Mouse (Mus musculus): ENCODE data around the gene Mta1. TPM values are rescaled to one million over a fixed set of nuclear protein-coding genes. Genes with fewer than 3 reads are reported as not detected.
A peak's percentile ranks its signal among the peaks of the same experiment; 100 is the strongest.

Gene Mta1
- polyA plus RNA-seq, 1 experiment: 90.8 TPM

DNA sequence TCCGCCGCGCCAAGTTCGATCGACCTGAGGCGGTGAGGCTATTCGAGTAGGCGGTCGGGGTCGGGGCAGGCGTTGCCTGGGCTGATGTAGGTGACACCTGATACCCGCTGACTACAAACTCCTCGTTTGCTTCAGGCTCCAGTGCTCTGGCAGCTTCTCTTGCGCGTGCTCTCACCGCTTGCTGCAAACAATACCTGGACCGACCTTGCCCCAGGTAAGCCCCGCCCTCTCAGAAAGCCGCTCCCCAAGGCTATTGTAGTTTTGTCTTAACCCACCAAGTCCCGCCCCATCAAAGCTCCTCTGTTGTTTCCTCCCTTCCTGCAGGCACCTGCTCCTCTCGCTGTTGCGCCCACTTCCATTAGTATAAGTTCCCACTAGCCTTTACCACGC, 58.5 kb downstream of the Mta1 start:
- H3K36me3 ChIP-seq (ENCODE audit: control insufficient read depth, insufficient read depth): peaks cover 15% of the 10 kb centered on the region
- H3K79me2 ChIP-seq (ENCODE audit: control insufficient read depth, insufficient read depth): peaks cover 41% of the 10 kb centered on the region
- H3K4me3 ChIP-seq (ENCODE audit: insufficient read depth, poor library complexity, severe bottlenecking): peak overlapping the region; percentile 72
- H3ac ChIP-seq (ENCODE audit: control insufficient read depth, insufficient read length, low read depth): peak overlapping the region; percentile 85
- peaks cover 11% of the 10 kb centered on the region for H3K79me3 ChIP-seq (ENCODE audit: low read depth)
- no peak for TF ChIP-seq CEBPB (IDR thresholded peaks at IDR 0.05; ENCODE audit: low read depth)
- TF ChIP-seq MYOG (IDR thresholded peaks at IDR 0.05; ENCODE audit: control insufficient read depth, extremely low read depth, insufficient read length): no peak
- TF ChIP-seq FOSL1 (IDR thresholded peaks at IDR 0.05; ENCODE audit: insufficient read depth, low read length, poor library complexity, severe bottlenecking): no peak
- TF ChIP-seq MAX (IDR thresholded peaks at IDR 0.05): no peak
- no peak for TF ChIP-seq MYOD1 (IDR thresholded peaks at IDR 0.05; ENCODE audit: control insufficient read depth, insufficient read length, low read depth)
- TF ChIP-seq USF1 (IDR thresholded peaks at IDR 0.05; ENCODE audit: low read depth): no peak
- no peak for TF ChIP-seq CTCF (IDR thresholded peaks at IDR 0.05; ENCODE audit: control insufficient read depth, insufficient read depth, insufficient read length)
- H3K27me3 ChIP-seq (ENCODE audit: control insufficient read depth, insufficient read depth, insufficient read length): no peaks in the 10 kb centered on the region

DNA sequence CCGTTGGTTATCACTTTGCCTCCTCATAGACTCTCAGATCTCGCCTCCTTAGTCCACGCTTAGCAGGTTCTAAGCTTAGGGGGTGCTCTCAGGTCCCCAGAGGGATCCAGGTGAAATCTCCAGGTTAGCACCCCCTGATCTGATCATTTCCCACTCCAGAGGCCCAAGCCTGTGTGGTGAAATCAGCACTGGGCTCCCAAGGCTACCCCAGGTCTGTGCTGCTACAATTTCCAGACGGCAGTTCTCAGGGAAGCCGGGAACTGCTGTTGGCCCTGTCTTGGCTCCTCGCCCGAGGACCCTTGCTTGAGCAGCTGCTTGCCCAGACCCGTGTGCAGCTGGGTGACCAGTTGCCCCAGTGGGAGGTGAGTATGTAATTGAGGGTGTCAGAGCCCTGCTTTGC, 58.9 kb downstream of the Mta1 start:
- peak overlapping the region; percentile 85 for H3ac ChIP-seq (ENCODE audit: control insufficient read depth, insufficient read length, low read depth)
- peaks cover 15% of the 10 kb centered on the region for H3K36me3 ChIP-seq (ENCODE audit: control insufficient read depth, insufficient read depth)
- H3K27me3 ChIP-seq (ENCODE audit: control insufficient read depth, insufficient read depth, insufficient read length): no peaks in the 10 kb centered on the region
- peaks cover 10% of the 10 kb centered on the region for H3K79me3 ChIP-seq (ENCODE audit: low read depth)
- H3K79me2 ChIP-seq (ENCODE audit: control insufficient read depth, insufficient read depth): peaks cover 37% of the 10 kb centered on the region
- TF ChIP-seq MYOG (IDR thresholded peaks at IDR 0.05; ENCODE audit: control insufficient read depth, extremely low read depth, insufficient read length) (no peak), FOSL1 (IDR thresholded peaks at IDR 0.05; ENCODE audit: insufficient read depth, low read length, poor library complexity, severe bottlenecking) (no peak), CEBPB (IDR thresholded peaks at IDR 0.05; ENCODE audit: low read depth) (no peak), MYOD1 (IDR thresholded peaks at IDR 0.05; ENCODE audit: control insufficient read depth, insufficient read length, low read depth) (no peak), USF1 (IDR thresholded peaks at IDR 0.05; ENCODE audit: low read depth) (no peak), CTCF (IDR thresholded peaks at IDR 0.05; ENCODE audit: control insufficient read depth, insufficient read depth, insufficient read length) (no peak), MAX (IDR thresholded peaks at IDR 0.05) (no peak)
- H3K4me3 ChIP-seq (ENCODE audit: insufficient read depth, poor library complexity, severe bottlenecking): peak overlapping the region; percentile 72

DNA sequence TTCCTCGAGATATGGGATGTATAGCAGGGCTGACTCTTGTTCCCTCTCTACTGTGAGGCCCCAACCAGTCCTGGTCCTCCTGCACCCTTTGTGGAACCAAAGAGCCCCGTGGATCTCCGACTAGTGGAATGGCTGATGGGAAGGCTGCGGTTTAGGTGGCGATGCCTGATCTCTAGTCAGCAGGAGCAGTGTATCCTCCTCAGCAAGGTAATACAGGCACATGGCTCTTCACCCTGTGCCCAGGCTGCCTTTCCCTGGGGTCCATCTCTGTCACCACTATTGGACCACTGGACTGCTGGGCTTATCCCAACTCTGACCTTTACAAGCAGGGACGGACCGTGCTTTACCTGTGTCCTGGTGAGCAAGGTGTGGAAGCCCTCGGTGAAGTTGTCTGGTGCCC, 59.4 kb downstream of the Mta1 start:
- H3ac ChIP-seq (ENCODE audit: control insufficient read depth, insufficient read length, low read depth): no peak overlapping the region
- TF ChIP-seq USF1 (IDR thresholded peaks at IDR 0.05; ENCODE audit: low read depth): no peak
- no peak for TF ChIP-seq MYOD1 (IDR thresholded peaks at IDR 0.05; ENCODE audit: control insufficient read depth, insufficient read length, low read depth)
- no peak for TF ChIP-seq MYOG (IDR thresholded peaks at IDR 0.05; ENCODE audit: control insufficient read depth, extremely low read depth, insufficient read length)
- TF ChIP-seq CEBPB (IDR thresholded peaks at IDR 0.05; ENCODE audit: low read depth): no peak
- TF ChIP-seq FOSL1 (IDR thresholded peaks at IDR 0.05; ENCODE audit: insufficient read depth, low read length, poor library complexity, severe bottlenecking): no peak
- TF ChIP-seq MAX (IDR thresholded peaks at IDR 0.05): no peak
- TF ChIP-seq CTCF (IDR thresholded peaks at IDR 0.05; ENCODE audit: control insufficient read depth, insufficient read depth, insufficient read length): no peak
- H3K79me2 ChIP-seq (ENCODE audit: control insufficient read depth, insufficient read depth): peaks cover 31% of the 10 kb centered on the region
- no peaks in the 10 kb centered on the region for H3K27me3 ChIP-seq (ENCODE audit: control insufficient read depth, insufficient read depth, insufficient read length)
- H3K79me3 ChIP-seq (ENCODE audit: low read depth): peaks cover 8% of the 10 kb centered on the region
- H3K36me3 ChIP-seq (ENCODE audit: control insufficient read depth, insufficient read depth): peaks cover 15% of the 10 kb centered on the region
- no peak overlapping the region for H3K4me3 ChIP-seq (ENCODE audit: insufficient read depth, poor library complexity, severe bottlenecking)

DNA sequence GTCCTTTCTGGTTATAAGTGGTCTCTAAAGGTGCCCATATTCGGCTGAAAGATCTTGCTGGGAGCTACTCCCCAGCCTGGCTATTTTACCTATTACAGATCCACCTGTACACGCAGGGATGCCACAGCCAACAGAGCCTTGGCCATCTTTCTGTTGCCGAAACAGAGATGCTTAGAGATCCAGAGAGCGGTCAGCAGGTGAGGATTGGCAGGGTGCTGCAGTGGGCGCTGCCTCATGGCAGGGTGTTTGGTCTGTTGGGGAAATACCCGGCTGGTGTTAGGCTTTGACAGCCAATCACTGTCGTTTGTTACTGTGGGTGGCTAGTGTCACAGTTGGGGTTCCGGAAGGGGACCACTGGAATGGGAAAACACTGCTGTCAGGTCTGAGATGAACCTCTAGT, 59.9 kb downstream of the Mta1 start:
- no peak for TF ChIP-seq MYOD1 (IDR thresholded peaks at IDR 0.05; ENCODE audit: control insufficient read depth, insufficient read length, low read depth)
- no peak for TF ChIP-seq FOSL1 (IDR thresholded peaks at IDR 0.05; ENCODE audit: insufficient read depth, low read length, poor library complexity, severe bottlenecking)
- no peak for TF ChIP-seq CTCF (IDR thresholded peaks at IDR 0.05; ENCODE audit: control insufficient read depth, insufficient read depth, insufficient read length)
- no peak for TF ChIP-seq USF1 (IDR thresholded peaks at IDR 0.05; ENCODE audit: low read depth)
- TF ChIP-seq MYOG (IDR thresholded peaks at IDR 0.05; ENCODE audit: control insufficient read depth, extremely low read depth, insufficient read length): no peak
- no peak for TF ChIP-seq MAX (IDR thresholded peaks at IDR 0.05)
- TF ChIP-seq CEBPB (IDR thresholded peaks at IDR 0.05; ENCODE audit: low read depth): no peak
- no peak overlapping the region for H3ac ChIP-seq (ENCODE audit: control insufficient read depth, insufficient read length, low read depth)
- peaks cover 17% of the 10 kb centered on the region for H3K36me3 ChIP-seq (ENCODE audit: control insufficient read depth, insufficient read depth)
- no peaks in the 10 kb centered on the region for H3K27me3 ChIP-seq (ENCODE audit: control insufficient read depth, insufficient read depth, insufficient read length)
- H3K79me3 ChIP-seq (ENCODE audit: low read depth): peaks cover 5% of the 10 kb centered on the region
- peaks cover 27% of the 10 kb centered on the region for H3K79me2 ChIP-seq (ENCODE audit: control insufficient read depth, insufficient read depth)
- no peak overlapping the region for H3K4me3 ChIP-seq (ENCODE audit: insufficient read depth, poor library complexity, severe bottlenecking)

DNA sequence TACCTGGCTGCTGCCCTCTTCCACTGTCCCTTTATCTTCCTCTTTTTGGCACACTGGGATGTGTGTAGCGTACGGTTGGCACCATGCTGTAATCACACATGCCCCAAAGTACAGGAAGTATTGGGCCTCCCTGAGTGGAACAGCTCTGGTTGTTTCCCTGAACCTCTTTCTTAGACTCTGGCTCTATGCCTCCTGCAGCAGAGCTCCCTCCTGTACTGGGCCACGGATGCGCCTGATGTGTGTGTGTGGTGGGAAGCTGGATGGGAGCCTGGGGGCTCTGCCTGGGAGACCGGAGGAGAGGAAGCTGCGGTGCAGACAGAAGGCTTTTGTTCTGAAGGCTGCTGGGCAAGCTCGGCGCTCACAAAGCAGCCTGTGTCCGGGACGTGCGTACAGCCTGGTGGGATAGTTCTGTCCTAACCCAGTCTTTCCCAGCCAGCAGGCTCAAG, 65.5 kb downstream of the Mta1 start:
- H3K4me3 ChIP-seq (ENCODE audit: insufficient read depth, poor library complexity, severe bottlenecking): no peak overlapping the region

More for the DNA sequence above, 65.5 kb downstream of the Mta1 start:
- peaks cover 14% of the 10 kb centered on the region for H3K36me3 ChIP-seq (ENCODE audit: control insufficient read depth, insufficient read depth)
- H3K27me3 ChIP-seq (ENCODE audit: control insufficient read depth, insufficient read depth, insufficient read length): no peaks in the 10 kb centered on the region
- TF ChIP-seq USF1 (IDR thresholded peaks at IDR 0.05; ENCODE audit: low read depth) (no peak), MYOG (IDR thresholded peaks at IDR 0.05; ENCODE audit: control insufficient read depth, extremely low read depth, insufficient read length) (no peak), MAX (IDR thresholded peaks at IDR 0.05) (no peak), MYOD1 (IDR thresholded peaks at IDR 0.05; ENCODE audit: control insufficient read depth, insufficient read length, low read depth) (no peak), FOSL1 (IDR thresholded peaks at IDR 0.05; ENCODE audit: insufficient read depth, low read length, poor library complexity, severe bottlenecking) (no peak), CEBPB (IDR thresholded peaks at IDR 0.05; ENCODE audit: low read depth) (no peak), CTCF (IDR thresholded peaks at IDR 0.05; ENCODE audit: control insufficient read depth, insufficient read depth, insufficient read length) (no peak)
- H3K79me3 ChIP-seq (ENCODE audit: low read depth): no peaks in the 10 kb centered on the region
- no peaks in the 10 kb centered on the region for H3K79me2 ChIP-seq (ENCODE audit: control insufficient read depth, insufficient read depth)
- H3ac ChIP-seq (ENCODE audit: control insufficient read depth, insufficient read length, low read depth): no peak overlapping the region
